Mouse (Mus musculus): ENCODE results near the gene Dyrk1a. TPM values are rescaled to one million over a fixed set of nuclear protein-coding genes. Genes with fewer than 3 reads are reported as not detected.
A peak's percentile ranks its signal among the peaks of the same experiment; 100 is the strongest.

The Dyrk1a gene
- polyA plus RNA-seq, 1 experiment from 2014 or later: 11.6 TPM

GRCm38 (mm10) chr16:94719488-94719887 is 149.7 kb downstream of the Dyrk1a start:
- WGBS: 66% methylated on average over 4 of the region's 4 CpGs
- no peaks in the 10 kb centered on the region for H3K36me3 ChIP-seq
- peaks cover 3% of the 10 kb centered on the region for H3K4me1 ChIP-seq (replicated peaks)
- peaks cover 10% of the 10 kb centered on the region; the same call in 1 of the 2 replicates for H3K9me3 ChIP-seq
- peaks cover 9% of the 10 kb centered on the region; the same call in 1 of the 2 replicates for H3K27me3 ChIP-seq
- H3K4me3 ChIP-seq (replicated peaks): no peak overlapping the region
- H3K27ac ChIP-seq: no peak overlapping the region
- H3K9ac ChIP-seq (replicated peaks): no peak overlapping the region
- ATAC-seq (ENCODE audit: insufficient number of reproducible peaks, insufficient read depth, low FRiP score, low TSS enrichment, low read depth): no peak
- H3K4me2 ChIP-seq: no peak overlapping the region

GRCm38 (mm10) chr16:94720476-94721153 is 150.8 kb downstream of the Dyrk1a start:
- no peaks in the 10 kb centered on the region for H3K36me3 ChIP-seq
- peaks cover 7% of the 10 kb centered on the region for H3K4me1 ChIP-seq (replicated peaks)
- no peak overlapping the region for H3K4me3 ChIP-seq (replicated peaks)
- ATAC-seq (ENCODE audit: insufficient number of reproducible peaks, insufficient read depth, low FRiP score, low TSS enrichment, low read depth): no peak
- peaks cover 3% of the 10 kb centered on the region; the same call in 1 of the 2 replicates for H3K27me3 ChIP-seq
- no peak overlapping the region for H3K27ac ChIP-seq
- no peak overlapping the region for H3K9ac ChIP-seq (replicated peaks)
- H3K4me2 ChIP-seq: no peak overlapping the region
- WGBS: 68% methylated on average over 7 of the region's 7 CpGs
- H3K9me3 ChIP-seq: peaks cover 10% of the 10 kb centered on the region; the same call in 1 of the 2 replicates

- Histone ChIP-seq H3K36me3 (no peaks in the 10 kb centered on the region), H3K27me3 (peaks cover 3% of the 10 kb centered on the region; the same call in 1 of the 2 replicates), H3K4me1 (replicated peaks) (peaks cover 7% of the 10 kb centered on the region), H3K9me3 (peaks cover 6% of the 10 kb centered on the region; the same call in 1 of the 2 replicates), H3K4me2 (no peak overlapping the region), H3K9ac (replicated peaks) (no peak overlapping the region), H3K4me3 (replicated peaks) (no peak overlapping the region), H3K27ac (no peak overlapping the region)
- WGBS: 74% methylated on average over 10 of the region's 10 CpGs
- no peak for ATAC-seq (ENCODE audit: insufficient number of reproducible peaks, insufficient read depth, low FRiP score, low TSS enrichment, low read depth)
Observed at GRCm38 (mm10) chr16:94721549-94722006, 151.8 kb downstream of the Dyrk1a start.

DNA sequence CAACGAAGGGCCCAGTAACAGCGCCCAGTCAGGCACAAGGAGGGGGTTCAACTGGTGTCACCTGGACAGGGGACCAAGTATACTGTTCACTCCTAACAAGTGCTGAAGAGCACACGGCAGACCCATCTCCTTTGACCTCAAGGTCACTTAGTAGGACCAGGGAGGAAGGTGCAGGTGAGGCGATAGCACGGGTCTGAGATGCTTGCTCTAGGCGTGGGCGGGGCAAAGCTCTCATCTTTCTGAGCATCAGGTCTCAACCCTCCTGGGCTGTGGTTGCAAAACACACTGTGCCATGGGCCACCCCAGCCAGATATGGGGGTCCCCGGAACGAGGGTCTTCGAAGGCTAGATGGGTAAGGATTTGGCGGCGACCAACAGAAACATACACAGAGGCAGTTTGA is 153.1 kb downstream of the Dyrk1a start:
- Histone ChIP-seq H3K27ac (no peak overlapping the region), H3K27me3 (peaks cover 3% of the 10 kb centered on the region; the same call in 1 of the 2 replicates), H3K9ac (replicated peaks) (no peak overlapping the region)

DNA sequence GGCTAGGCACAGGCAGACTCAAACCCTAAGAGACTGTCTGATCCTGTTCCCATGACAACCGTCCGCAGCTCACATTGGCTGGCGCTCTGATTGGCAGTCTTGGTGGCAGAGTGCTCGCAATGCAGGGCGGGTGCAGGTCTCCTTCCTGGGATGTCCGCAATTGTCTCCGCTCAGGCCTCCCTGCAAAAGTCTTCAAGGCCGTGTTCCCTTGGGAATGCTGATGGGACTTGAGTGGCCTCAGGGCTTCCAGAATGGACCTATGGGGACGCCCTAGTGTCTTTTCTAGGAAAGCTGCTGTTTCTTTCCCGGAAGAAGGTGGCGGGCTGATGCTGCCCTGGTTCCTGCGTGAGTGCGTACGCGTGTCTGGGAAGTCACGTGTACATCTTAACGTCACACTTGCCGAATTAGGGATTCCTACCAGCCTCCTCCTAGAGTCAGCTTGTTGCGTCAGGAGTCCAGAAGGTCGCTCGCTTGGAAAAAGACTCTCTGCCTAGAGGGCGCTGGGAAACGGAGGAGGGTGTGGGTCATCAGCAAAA is 154.3 kb downstream of the Dyrk1a start:
- ATAC-seq (ENCODE audit: insufficient number of reproducible peaks, insufficient read depth, low FRiP score, low TSS enrichment, low read depth): peak; percentile 89
- H3K4me2 ChIP-seq: peak overlapping the region; percentile 85
- H3K27me3 ChIP-seq: peaks cover 3% of the 10 kb centered on the region; the same call in 1 of the 2 replicates
- no peaks in the 10 kb centered on the region for H3K36me3 ChIP-seq
- under 1% methylated on average over 23 of the region's 23 CpGs for WGBS
- peak overlapping the region; percentile 50 for H3K4me3 ChIP-seq (replicated peaks)
- H3K9me3 ChIP-seq: peaks cover 5% of the 10 kb centered on the region
- peak overlapping the region; percentile 51 for H3K9ac ChIP-seq (replicated peaks)
- H3K27ac ChIP-seq: no peak overlapping the region
- H3K4me1 ChIP-seq (replicated peaks): peaks cover 7% of the 10 kb centered on the region

More for the DNA sequence above, 153.1 kb downstream of the Dyrk1a start:
- H3K4me1 ChIP-seq (replicated peaks): peaks cover 7% of the 10 kb centered on the region
- no peaks in the 10 kb centered on the region for H3K36me3 ChIP-seq
- no peak for ATAC-seq (ENCODE audit: insufficient number of reproducible peaks, insufficient read depth, low FRiP score, low TSS enrichment, low read depth)
- H3K9me3 ChIP-seq: 0 out of 2 replicates have a peak, but pooled peaks cover under 1% of the 10 kb centered on the region
- H3K4me2 ChIP-seq: no peak overlapping the region
- WGBS: 79% methylated on average over 12 of the region's 12 CpGs
- no peak overlapping the region for H3K4me3 ChIP-seq (replicated peaks)

GRCm38 (mm10) chr16:94724747-94725211 is 155.0 kb downstream of the Dyrk1a start:
- Histone ChIP-seq H3K27ac (no peak overlapping the region), H3K4me3 (replicated peaks) (peak overlapping the region; percentile 50), H3K4me2 (peak overlapping the region; percentile 85), H3K9ac (replicated peaks) (peak overlapping the region; percentile 51), H3K4me1 (replicated peaks) (peaks cover 7% of the 10 kb centered on the region), H3K27me3 (peaks cover 3% of the 10 kb centered on the region; the same call in 1 of the 2 replicates), H3K9me3 (peaks cover 8% of the 10 kb centered on the region), H3K36me3 (no peaks in the 10 kb centered on the region)
- WGBS: 5% methylated on average over 18 of the region's 18 CpGs
- ATAC-seq (ENCODE audit: insufficient number of reproducible peaks, insufficient read depth, low FRiP score, low TSS enrichment, low read depth): no peak

- peaks cover 12% of the 10 kb centered on the region for H3K4me1 ChIP-seq (replicated peaks)
- ATAC-seq (ENCODE audit: insufficient number of reproducible peaks, insufficient read depth, low FRiP score, low TSS enrichment, low read depth): no peak
- H3K9me3 ChIP-seq: peaks cover 8% of the 10 kb centered on the region
- H3K4me3 ChIP-seq (replicated peaks): no peak overlapping the region
- H3K36me3 ChIP-seq: no peaks in the 10 kb centered on the region
- H3K27ac ChIP-seq: no peak overlapping the region
- no peaks in the 10 kb centered on the region for H3K27me3 ChIP-seq
- 92% methylated on average over 6 of the region's 6 CpGs for WGBS
- H3K4me2 ChIP-seq: no peak overlapping the region
- H3K9ac ChIP-seq (replicated peaks): no peak overlapping the region
Observed at GRCm38 (mm10) chr16:94729236-94729635, 159.4 kb downstream of the Dyrk1a start.

DNA sequence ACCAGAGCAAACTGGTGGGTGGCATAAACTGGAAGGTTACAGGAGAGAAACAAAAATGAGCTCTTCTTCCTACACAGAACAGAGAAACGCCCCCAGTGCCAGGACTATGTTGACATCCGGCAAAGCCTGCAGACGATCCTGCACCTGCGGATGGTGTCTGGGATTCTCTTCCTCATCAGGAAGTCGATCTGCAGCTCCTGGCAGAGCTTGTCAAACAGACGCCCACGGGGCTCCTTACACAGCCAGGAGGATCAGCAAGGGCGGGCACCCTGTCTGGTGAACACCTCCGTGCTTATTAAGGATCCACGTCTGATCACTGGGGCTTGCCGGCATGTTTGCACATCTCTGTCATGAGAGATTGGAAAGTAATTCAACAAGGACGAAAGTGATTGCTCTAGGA is 161.2 kb downstream of the Dyrk1a start:
- H3K27me3 ChIP-seq: no peaks in the 10 kb centered on the region
- no peak overlapping the region for H3K9ac ChIP-seq (replicated peaks)
- ATAC-seq (ENCODE audit: insufficient number of reproducible peaks, insufficient read depth, low FRiP score, low TSS enrichment, low read depth): no peak
- WGBS: 64% methylated on average over 12 of the region's 12 CpGs
- H3K4me3 ChIP-seq (replicated peaks): no peak overlapping the region
- H3K27ac ChIP-seq: no peak overlapping the region
- H3K4me2 ChIP-seq: no peak overlapping the region
- H3K36me3 ChIP-seq: no peaks in the 10 kb centered on the region
- H3K4me1 ChIP-seq (replicated peaks): peaks cover 7% of the 10 kb centered on the region; the same call in 1 of the 2 replicates
- peaks cover 8% of the 10 kb centered on the region for H3K9me3 ChIP-seq

DNA sequence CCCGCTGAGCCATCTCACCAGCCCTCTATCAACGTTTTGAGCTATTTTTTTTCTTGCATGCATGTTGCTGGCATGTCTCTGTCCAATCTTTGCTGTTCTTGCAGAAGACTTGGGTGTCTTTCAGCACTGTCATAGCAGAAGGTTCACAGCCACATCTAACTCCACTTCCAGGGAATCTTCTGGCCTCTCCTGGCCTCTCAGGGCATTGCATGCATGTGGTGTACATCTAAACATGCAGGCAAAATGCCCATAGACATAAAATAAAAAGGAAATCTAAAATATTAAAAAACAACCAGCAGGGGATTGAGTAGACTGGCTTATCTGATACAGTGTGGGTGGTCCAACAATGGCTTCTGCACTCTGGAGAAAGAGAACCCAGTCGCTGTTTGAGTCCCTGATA is 165.7 kb downstream of the Dyrk1a start:
- Histone ChIP-seq H3K9ac (replicated peaks) (no peak overlapping the region), H3K4me1 (replicated peaks) (peaks cover 7% of the 10 kb centered on the region; the same call in 1 of the 2 replicates), H3K27ac (no peak overlapping the region), H3K36me3 (no peaks in the 10 kb centered on the region), H3K4me3 (replicated peaks) (no peak overlapping the region), H3K9me3 (no peaks in the 10 kb centered on the region), H3K4me2 (no peak overlapping the region), H3K27me3 (no peaks in the 10 kb centered on the region; the same call in 1 of the 2 replicates)
- ATAC-seq (ENCODE audit: insufficient number of reproducible peaks, insufficient read depth, low FRiP score, low TSS enrichment, low read depth): no peak
- WGBS: 72% methylated on average over 3 of the region's 3 CpGs

DNA sequence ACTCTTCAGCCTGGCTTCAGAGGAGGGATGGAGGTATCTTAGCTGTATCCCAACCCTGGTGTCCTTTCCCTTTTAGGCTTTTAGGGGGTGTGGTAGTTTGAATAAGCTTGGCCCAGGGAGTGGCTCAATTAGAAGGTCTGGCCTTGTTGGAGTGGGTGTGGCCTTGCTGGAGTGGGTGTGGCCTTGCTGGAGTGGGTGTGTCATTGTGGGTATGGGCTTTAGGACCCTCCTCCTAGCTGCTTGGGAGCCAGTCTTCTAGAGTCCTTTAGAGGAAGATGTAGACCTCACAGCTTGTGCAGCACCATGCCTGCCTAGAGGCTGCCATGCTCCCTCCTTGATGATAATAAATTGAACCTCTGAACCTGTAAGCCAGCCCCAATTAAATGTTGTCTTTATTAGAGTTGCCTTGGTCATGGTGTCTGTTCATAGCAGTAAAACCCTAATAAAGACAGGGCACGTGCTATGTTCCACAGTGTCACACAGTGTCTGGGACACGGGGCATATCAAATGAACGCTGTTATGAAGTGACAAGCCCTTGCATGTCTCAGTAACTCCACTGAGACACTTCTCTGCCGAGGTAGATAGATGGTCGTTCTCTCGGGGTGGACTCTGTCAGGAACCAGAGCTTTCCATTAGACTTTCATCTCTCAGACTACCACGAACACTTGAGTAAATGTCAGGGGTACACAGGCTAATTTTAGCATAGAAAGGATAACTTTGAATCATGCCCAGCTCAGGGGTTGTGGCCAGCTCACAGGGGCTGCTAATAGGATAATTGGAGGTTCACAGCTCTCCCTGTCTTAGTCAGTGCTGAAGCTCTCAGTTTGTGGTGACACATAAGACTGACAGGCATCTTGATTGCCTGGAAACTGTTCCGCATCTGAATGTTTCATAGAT is 166.9 kb downstream of the Dyrk1a start:
- Histone ChIP-seq H3K27me3 (no peaks in the 10 kb centered on the region; the same call in 1 of the 2 replicates), H3K36me3 (no peaks in the 10 kb centered on the region), H3K4me1 (replicated peaks) (peaks cover 7% of the 10 kb centered on the region; the same call in 1 of the 2 replicates), H3K27ac (no peak overlapping the region), H3K9ac (replicated peaks) (no peak overlapping the region), H3K4me3 (replicated peaks) (no peak overlapping the region), H3K9me3 (no peaks in the 10 kb centered on the region), H3K4me2 (no peak overlapping the region)
- WGBS: 78% methylated on average over 8 of the region's 8 CpGs
- ATAC-seq (ENCODE audit: insufficient number of reproducible peaks, insufficient read depth, low FRiP score, low TSS enrichment, low read depth): no peak

DNA sequence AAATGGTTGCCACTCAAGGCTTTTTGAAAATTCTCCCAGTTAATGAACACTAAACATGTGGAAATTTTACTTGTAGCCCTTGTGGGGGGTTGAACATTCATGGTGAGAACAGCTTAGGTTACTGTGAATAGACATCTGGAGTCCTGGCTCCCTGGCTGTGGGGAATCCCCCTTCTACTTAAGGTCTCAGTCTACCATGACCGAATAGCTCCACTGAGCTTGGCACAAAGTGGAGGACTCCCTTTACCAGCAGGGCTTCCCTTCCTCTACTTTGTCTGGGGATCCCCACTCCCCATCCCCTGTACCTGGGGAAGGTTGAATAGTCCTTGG is 167.5 kb downstream of the Dyrk1a start:
- no peaks in the 10 kb centered on the region for H3K36me3 ChIP-seq
- WGBS: 94% methylated on average over 1 of the region's 1 CpGs
- no peaks in the 10 kb centered on the region for H3K9me3 ChIP-seq
- H3K4me2 ChIP-seq: no peak overlapping the region
- no peak overlapping the region for H3K27ac ChIP-seq
- H3K27me3 ChIP-seq: no peaks in the 10 kb centered on the region; the same call in 1 of the 2 replicates
- ATAC-seq (ENCODE audit: insufficient number of reproducible peaks, insufficient read depth, low FRiP score, low TSS enrichment, low read depth): no peak
- H3K9ac ChIP-seq (replicated peaks): no peak overlapping the region
- H3K4me1 ChIP-seq (replicated peaks): peaks cover 7% of the 10 kb centered on the region; the same call in 1 of the 2 replicates
- no peak overlapping the region for H3K4me3 ChIP-seq (replicated peaks)

Data from limb, embryonic 12.5 days (tissue).